Mouse (Mus musculus) layer of hippocampus, adult 2 months (tissue): ENCODE measurements at regions not wholly inside any gene's neighbourhood (a gene's known extent, or its start where the extent isn't known, plus 50 kb on each side); places are given as distances from the start of the nearest gene placed in this dataset.

Source experiments
- DNase-seq, 2 experiments: peaks; one replicate each; pipeline ENCODE4 v3.0.0; 2022; ENCODE audit warnings: low spot score in 2 of 2
- H3K27ac ChIP-seq: fragments of 200-600 bp; 2 replicates; pipeline ENCODE4 v1.8.1; 2022
- H3K4me3 ChIP-seq: fragments of 200-600 bp; 2 replicates; pipeline ENCODE4 v1.8.1; 2022; ENCODE audit warnings: mild to moderate bottlenecking
- CTCF ChIP-seq: fragments of 200-600 bp; conservative IDR thresholded peaks from 2 replicates; pipeline ENCODE4 v1.8.1; 2022; ENCODE audit warnings: antibody characterized with exemption, mild to moderate bottlenecking, moderate library complexity

- no peak for TF ChIP-seq CTCF
- H3K27ac ChIP-seq: no peak overlapping the region
- no peak for DNase-seq
- H3K4me3 ChIP-seq: no peak overlapping the region
Measured at GRCm38 (mm10) chr2:124820821-124821220, 247.1 kb upstream of the Slc24a5 start.

- no peak for TF ChIP-seq CTCF
- H3K4me3 ChIP-seq: no peak overlapping the region
- no peak for DNase-seq
- H3K27ac ChIP-seq: no peak overlapping the region
Measured at GRCm38 (mm10) chr2:124821366-124821765, 246.6 kb upstream of the Slc24a5 start.

- no peak for DNase-seq
- no peak; the same call in 1 of the 2 replicates for TF ChIP-seq CTCF
- H3K27ac ChIP-seq: no peak overlapping the region
- H3K4me3 ChIP-seq: no peak overlapping the region
Measured at GRCm38 (mm10) chr2:124848812-124849211, 219.1 kb upstream of the Slc24a5 start.

GRCm38 (mm10) chr2:124858504-124858903, 209.4 kb upstream of the Slc24a5 start:
- TF ChIP-seq CTCF: 0 out of 2 replicates have a peak, but pooled peaks have one; percentile 8
- Histone ChIP-seq H3K4me3 (no peak overlapping the region), H3K27ac (no peak overlapping the region)
- no peak for DNase-seq

- Histone ChIP-seq H3K4me3 (no peak overlapping the region), H3K27ac (no peak overlapping the region)
- DNase-seq: no peak
- TF ChIP-seq CTCF: no peak
Measured at GRCm38 (mm10) chr2:124888209-124888608, 179.7 kb upstream of the Slc24a5 start.

GRCm38 (mm10) chr2:124895002-124895401, 172.9 kb upstream of the Slc24a5 start:
- DNase-seq: no peak
- TF ChIP-seq CTCF: no peak

GRCm38 (mm10) chr2:124903556-124903955, 164.4 kb upstream of the Slc24a5 start:
- no peak for DNase-seq
- Histone ChIP-seq H3K4me3 (no peak overlapping the region), H3K27ac (no peak overlapping the region)
- TF ChIP-seq CTCF: no peak

More at GRCm38 (mm10) chr2:124895002-124895401, 172.9 kb upstream of the Slc24a5 start:
- no peak overlapping the region for H3K27ac ChIP-seq
- H3K4me3 ChIP-seq: no peak overlapping the region

- Histone ChIP-seq H3K27ac (no peak overlapping the region), H3K4me3 (no peak overlapping the region)
- no peak for DNase-seq
- TF ChIP-seq CTCF: peak; percentile 62
Measured at GRCm38 (mm10) chr2:124905076-124905475, 162.8 kb upstream of the Slc24a5 start.

- no peak for DNase-seq
- TF ChIP-seq CTCF: no peak
- H3K4me3 ChIP-seq: no peak overlapping the region
- no peak overlapping the region for H3K27ac ChIP-seq
Measured at GRCm38 (mm10) chr2:124918986-124919761, 148.8 kb upstream of the Slc24a5 start.

GRCm38 (mm10) chr2:124919762-124920255, 148.1 kb upstream of the Slc24a5 start:
- Histone ChIP-seq H3K27ac (no peak overlapping the region), H3K4me3 (no peak overlapping the region)
- no peak for DNase-seq
- no peak for TF ChIP-seq CTCF

- no peak overlapping the region for H3K27ac ChIP-seq
- no peak for DNase-seq
- H3K4me3 ChIP-seq: no peak overlapping the region
- no peak for TF ChIP-seq CTCF
Measured at GRCm38 (mm10) chr2:124920265-124920664, 147.7 kb upstream of the Slc24a5 start.

- peak; percentile 56 to 76 for DNase-seq
- Histone ChIP-seq H3K27ac (no peak overlapping the region), H3K4me3 (no peak overlapping the region)
- peak; percentile 95 for TF ChIP-seq CTCF
Measured at GRCm38 (mm10) chr2:124927882-124928758, 139.8 kb upstream of the Slc24a5 start.

GRCm38 (mm10) chr2:124928759-124929113, 139.2 kb upstream of the Slc24a5 start:
- no peak; the same call in 1 of the 2 replicates for TF ChIP-seq CTCF
- H3K4me3 ChIP-seq: no peak overlapping the region
- DNase-seq: no peak
- H3K27ac ChIP-seq: no peak overlapping the region
